Mouse (Mus musculus): ENCODE data around the gene Uxt. TPM values are rescaled to one million over a fixed set of nuclear protein-coding genes. Genes with fewer than 3 reads are reported as not detected.

The Uxt gene
- total RNA-seq (2014; fragmentation: Nextera tagmentation): 52.4 and 85.8 TPM in 2 replicates
- total RNA-seq (2017): 37.4 and 47.4 TPM in 2 replicates

DNA sequence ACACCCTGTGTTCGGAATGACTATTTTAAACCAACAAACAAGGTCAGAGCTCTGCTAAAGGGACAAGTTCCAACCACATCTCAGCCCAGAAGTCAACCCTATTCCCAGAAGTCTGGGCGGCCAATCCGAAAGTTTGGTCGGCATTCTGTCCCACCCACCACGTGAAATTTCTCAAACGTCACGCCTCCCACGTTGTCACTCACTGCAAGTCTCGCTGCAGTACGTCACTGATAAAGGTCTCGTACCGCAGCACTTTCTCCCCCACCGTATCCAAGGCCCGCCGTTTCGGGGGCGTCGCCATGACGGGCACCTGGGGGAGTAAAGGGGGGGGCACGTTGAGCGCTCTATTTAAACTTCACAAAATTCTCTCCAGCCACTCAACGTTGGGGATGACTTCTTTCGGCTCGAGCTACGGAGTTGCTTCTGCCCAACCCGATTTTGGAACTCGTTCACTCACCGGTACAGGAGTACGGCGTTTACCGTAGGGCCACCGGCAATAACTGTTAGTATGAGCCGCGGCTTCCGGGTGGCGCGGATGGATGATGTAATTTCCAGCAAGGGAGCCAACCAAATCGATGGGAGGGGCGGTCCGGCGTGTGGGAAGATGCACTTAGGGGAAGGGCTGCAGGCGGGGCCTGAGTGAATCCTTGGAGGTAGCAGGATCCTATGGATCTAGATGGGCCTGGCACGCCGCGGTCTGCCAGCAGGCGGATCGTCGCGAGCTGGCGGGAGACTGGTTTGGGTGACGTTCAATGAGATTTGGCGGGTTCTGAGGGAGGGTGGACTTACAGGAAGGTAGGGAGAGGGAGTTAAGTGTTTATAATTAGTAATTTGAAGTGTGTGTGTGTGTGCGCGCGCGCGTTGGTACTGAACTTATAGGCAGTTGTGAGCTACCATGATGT lies at the start of gene Uxt:
Gene Uxt (minus strand): TSS at position 541 of the 902 bp plus-strand sequence.
- ATAC-seq (replicated peaks; ENCODE audit: poor library complexity, severe bottlenecking): peak; percentile 99

DNA sequence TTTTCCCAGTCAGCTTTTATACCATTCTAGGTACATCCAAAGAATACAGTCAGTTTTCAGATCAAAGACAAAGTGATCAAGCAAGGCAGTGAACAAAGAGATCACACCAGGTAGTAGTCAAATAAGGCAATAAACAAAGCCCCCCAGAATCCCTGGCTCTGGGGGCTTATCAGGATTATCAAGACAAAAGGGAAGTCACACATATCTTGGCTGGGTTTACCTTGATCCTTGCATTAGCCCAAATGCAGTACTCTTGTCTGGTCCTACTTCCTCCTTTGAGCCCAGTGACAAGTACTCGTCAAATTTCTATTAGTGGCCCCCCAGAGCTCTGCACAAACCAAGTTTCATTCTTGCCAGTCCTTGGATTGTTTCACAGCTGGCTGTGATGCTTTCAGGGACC lies 19.1 kb upstream of the Uxt start:
- no peak for ATAC-seq (replicated peaks; ENCODE audit: poor library complexity, severe bottlenecking)

DNA sequence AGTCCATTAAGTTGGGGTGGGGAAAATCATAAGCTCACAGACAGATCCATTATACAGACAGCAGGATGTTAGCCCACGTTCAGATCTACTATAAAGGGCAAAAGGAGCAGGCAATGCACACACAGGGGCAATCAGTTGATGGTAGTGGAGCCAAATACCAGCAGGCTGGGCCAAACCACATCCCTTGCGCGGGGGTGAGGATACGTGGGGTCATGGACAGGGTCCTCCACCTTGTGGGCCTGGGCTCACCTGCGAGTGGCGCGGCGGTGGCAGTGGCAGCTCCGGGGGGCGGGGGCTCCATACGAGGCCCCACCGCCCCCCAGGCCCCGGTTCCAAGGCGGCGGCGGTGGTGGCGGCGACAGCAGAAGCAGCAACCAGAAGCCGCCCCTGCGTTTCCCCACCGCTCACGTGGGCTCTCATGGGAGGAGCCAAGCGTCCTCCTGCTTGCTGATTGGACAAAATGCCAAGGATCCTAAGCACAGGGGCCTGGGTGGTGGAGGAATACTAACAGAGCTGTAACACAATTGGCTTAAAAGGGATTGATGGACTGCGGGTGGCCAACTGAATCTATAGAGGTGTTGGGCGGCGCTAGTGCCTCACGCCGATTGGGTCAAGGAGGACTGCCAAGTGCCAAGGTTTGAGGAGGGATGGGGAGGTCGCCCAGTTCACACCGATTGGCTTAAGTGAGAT lies 11.5 kb downstream of the Uxt start, which contains the start of gene Elk1:
Gene Elk1 (minus strand): TSS at position 418 of the 690 bp plus-strand sequence.
- ATAC-seq (replicated peaks; ENCODE audit: poor library complexity, severe bottlenecking): peak; percentile 97

DNA sequence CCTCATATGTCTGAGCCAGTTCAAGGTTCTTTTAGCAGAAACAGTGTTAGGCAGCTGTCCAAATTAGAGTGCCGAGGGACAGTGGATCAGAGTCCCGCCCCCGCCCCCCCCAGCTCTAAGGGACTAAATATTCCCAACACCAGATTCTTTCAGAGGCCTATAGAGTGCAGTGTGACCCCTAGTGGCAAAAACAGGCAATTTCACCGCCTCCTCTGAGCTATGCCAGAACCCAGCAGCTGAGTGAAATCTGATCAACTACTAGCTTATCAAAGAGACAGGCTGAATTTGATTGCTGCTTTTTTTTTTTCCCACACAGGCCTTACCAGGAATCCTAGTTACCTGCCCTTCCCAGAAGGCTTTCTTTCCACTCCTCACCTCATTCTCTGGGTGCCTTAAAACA lies 15.8 kb downstream of the Uxt start:
- peak; percentile 36; the same call in 1 of the 2 replicates for ATAC-seq (replicated peaks; ENCODE audit: poor library complexity, severe bottlenecking)

DNA sequence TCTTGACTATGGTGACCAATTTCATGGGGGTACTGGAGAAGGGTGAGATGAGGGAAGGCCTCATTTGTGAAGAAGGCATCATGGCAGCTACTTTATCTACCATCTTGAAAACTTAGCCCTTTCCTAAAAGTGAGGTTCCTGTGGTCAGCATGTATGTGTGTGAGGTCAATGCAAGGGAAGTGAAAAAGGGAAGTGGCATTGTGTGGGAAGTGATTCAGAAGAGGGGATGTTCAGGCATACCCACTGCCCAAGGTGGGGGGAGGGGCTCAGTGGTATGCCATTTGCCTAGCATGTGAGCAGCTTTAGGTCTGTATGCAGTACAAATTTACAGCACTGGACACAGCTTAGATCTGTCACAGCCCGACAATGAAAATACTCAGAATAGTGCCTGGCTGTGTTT lies 29.9 kb downstream of the Uxt start:
- peak; percentile 85 for ATAC-seq (replicated peaks; ENCODE audit: poor library complexity, severe bottlenecking)

DNA sequence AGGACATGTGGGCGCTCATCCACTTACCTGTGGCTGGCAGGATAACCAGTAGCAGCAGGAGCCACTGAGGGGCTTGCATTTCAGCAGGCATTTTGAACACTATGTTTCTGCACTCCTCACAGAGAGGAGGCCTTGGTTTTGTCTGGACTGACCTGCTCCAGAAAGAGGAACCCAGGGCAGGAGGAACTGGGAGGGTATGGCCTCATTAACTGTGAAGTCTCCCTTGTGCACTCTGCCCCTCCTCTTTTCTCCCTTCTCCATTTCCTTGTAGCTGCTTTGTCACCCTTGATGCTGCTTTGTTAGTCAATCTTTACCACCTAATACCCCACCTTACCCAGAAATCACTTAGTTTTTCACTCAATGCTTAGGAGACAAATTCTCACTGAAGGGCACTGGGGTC lies 30.5 kb downstream of the Uxt start, which contains the start of gene Cfp:
Gene Cfp (minus strand): TSS at position 192 of the 400 bp plus-strand sequence.
- peak; percentile 85 for ATAC-seq (replicated peaks; ENCODE audit: poor library complexity, severe bottlenecking)

DNA sequence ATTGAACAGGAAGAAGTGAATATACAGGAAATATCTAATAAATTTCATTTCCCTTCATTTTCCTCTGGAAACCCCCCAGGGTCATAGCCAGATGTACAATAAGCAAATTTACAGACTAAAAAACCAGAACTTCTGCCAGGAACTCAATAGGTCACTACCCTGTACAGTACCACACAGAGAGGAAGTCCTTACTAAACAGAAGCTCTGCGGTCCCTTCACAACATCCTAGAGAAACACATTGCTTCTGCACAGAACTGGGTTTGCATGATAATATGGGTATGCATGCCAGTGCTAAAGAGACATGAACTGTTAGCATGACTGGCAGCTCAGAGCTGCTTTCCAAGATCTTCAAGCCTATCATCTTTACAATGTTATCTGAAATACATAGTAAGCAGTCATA lies 32.0 kb downstream of the Uxt start:
- peak; percentile 52 for ATAC-seq (replicated peaks; ENCODE audit: poor library complexity, severe bottlenecking)

DNA sequence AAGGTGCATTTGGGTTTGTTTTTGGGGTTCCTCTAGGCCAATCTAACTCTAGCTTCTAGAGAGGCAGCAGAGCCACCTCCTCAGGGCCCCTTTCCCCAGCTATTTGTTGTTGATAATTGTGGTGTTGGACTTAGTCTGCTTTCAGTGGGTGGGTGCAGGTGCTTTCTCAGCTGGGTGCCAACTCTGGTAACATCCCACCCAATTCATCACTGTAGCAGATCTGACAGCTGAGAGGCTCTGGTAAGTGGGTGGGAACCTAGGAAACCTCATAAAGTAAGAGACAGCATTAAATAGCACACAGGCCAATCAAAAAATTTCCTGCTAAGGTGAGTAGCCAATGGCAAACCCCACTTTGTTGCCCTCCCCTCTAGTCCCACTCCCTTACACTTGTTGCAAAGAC lies 36.8 kb downstream of the Uxt start:
- no peak for ATAC-seq (replicated peaks; ENCODE audit: poor library complexity, severe bottlenecking)

DNA sequence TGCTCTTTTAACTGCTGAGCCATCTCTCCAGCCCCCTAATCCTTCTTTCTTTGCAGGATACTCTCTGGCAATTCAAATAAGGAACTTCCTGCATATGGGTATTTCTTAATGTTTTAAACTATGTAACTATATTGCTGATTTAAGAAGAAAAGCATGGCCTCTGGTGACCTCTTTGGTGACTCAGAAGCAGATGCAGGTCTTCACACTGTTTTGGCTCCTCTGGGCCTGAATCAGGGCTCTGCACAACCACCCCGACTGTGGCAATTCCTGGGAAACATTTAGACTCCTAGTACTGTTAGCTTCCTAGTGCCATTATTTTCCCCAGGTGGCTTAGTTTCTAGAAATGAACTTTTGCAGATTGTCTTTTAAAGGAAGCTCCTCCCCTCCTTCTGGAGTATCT lies 38.3 kb downstream of the Uxt start:
- ATAC-seq (replicated peaks; ENCODE audit: poor library complexity, severe bottlenecking): no peak

DNA sequence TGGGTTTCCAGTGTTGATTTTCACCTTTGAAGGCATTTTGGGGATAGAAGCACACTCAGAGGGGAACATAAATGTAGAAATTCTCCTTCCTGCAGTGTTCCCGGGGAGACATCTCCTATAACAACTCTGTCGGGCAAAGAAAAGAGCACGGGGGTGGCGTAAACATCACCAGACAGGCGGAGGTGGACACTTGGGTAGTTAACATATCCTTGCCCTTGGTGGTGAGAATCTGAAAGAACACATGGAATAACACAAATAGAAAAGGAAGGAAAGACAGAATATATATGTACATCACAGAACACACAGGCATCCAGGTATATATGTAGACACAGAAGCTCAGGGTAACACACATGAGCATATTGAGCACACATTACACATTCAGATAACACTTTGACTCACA lies 40.5 kb downstream of the Uxt start:
- ATAC-seq (replicated peaks; ENCODE audit: poor library complexity, severe bottlenecking): no peak

DNA sequence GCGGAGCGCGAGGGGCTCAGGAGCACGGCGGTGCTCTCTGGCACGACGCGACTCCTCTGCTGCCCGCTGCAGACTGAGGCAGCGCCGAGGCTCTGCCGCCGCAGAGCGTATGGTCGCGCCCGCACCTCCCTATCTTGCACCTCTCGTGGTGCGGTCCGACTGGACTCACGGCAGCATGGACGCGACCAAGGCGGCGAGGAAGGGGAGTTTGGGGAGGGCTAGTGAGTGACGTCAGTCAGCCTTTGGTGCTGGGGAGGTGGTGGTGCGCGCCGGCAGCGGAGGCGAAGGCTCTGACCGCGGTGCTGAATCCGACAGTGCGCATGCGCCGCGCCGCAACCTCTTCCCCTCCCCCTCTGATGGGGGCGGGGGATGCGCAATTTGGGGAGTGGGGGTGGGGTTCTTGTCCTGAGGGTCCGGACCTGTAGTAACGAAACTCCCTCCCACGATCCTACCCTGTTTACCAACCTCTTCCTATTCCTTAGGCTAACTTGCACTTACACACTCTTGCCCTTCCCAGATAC lies 40.9 kb downstream of the Uxt start, which contains the start of gene Syn1:
Gene Syn1 (minus strand): TSS at position 161 of the 521 bp plus-strand sequence.
- peak; percentile 99 for ATAC-seq (replicated peaks; ENCODE audit: poor library complexity, severe bottlenecking)

DNA sequence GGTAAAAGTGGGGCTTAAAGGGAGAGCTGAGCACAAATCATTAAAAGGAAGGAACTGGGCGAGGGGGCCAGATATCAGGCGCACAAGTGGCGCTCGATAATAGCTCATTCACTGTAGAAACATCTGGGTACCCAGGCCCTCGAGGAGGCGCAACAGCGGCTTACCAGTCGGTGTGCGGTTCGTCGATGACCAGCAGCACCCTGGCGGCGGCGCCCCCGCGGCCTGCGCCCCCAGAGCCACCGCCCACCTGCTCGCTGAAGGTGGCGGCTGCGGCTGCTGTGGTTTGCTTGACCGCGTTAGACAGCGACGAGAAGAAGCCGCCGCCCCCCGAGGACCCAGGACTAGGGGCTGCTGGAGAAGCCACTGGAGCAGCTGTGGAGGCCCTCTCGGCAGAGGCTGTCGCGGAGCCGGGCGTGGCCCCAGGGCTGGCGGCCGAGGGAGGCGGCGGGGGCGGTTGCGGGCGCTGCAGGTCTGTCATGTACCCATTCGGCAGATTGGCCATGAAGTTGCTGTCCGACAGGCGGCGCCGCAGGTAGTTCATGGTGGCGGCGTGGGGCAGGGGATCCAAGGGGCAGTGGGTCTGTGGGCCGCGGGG lies 41.5 kb downstream of the Uxt start:
- ATAC-seq (replicated peaks; ENCODE audit: poor library complexity, severe bottlenecking): peak; percentile 14; the same call in 1 of the 2 replicates

DNA sequence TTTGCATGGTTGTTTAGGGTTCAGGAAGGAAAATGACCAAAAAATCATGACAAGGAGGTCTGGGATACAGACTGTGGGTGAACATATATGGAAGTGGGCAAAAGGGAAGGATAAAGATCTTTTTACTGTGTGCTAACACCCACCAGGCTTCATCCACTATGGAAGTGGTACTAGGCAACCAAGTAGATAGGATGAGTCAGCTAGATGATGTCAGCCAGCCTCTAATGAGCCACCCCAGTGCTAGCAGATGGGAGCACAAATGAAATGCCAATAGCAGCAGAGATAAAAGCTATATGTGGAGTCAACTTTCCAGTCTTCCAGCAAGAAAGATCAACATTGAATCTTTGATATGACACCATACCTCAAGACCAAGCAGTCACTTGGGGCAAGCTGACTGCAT lies 46.7 kb downstream of the Uxt start:
- no peak for ATAC-seq (replicated peaks; ENCODE audit: poor library complexity, severe bottlenecking)

DNA sequence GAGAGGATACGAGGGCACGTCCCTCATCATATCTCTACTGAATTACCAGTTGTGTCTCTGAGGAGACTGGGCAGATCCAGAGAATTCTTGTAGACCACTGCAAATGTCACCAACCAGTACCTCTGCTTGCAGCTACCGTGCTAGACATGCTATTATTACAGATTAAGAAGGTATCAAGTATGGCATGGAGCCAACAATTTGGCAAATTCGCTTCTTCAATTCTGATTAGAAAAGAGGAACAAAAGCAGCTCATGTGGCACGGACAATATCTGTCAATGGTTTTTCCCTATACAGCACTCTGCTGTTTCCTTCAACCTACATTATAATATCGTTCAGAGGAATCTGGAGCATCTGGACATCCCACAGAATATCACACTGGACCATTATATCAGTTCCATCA lies 48.1 kb downstream of the Uxt start:
- no peak for ATAC-seq (replicated peaks; ENCODE audit: poor library complexity, severe bottlenecking)

DNA sequence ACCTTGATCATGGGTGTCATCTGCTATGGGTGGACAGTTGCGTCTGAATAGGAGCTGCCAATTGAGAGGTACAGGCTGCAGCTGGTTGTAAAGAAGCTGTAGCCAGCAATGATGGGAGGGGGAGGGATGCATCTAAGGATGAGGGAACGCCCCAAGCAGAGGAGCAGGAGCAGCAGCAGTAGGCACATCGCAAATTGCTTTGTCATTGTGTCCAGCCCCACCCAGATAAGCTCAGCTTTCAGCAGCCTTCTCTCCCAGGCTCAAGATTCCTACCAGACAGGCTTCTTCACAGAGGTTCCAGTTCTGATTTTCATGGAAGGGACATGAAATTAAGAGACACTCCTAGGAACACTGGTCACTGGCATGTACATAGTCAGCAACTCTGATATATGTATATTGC lies 51.7 kb downstream of the Uxt start:
- ATAC-seq (replicated peaks; ENCODE audit: poor library complexity, severe bottlenecking): no peak

Other genes with a start within 250 kb of the Uxt start
- gene Araf, start 164.2 kb downstream of the Uxt start, total RNA-seq (2014; fragmentation: Nextera tagmentation): 82.8 and 114 TPM in 2 replicates
- gene Araf, start 164.2 kb downstream of the Uxt start, total RNA-seq (2017): 40.8 and 43.3 TPM in 2 replicates
- not detected in 2 replicates for gene Timp1, start 91.9 kb downstream of the Uxt start, total RNA-seq (2014; fragmentation: Nextera tagmentation)
- gene Timp1, start 91.9 kb downstream of the Uxt start, total RNA-seq (2017): not detected in 2 replicates
- gene Syn1, start 41.0 kb downstream of the Uxt start, total RNA-seq (2014; fragmentation: Nextera tagmentation): not detected in 2 replicates
- not detected in 2 replicates for gene Syn1, start 41.0 kb downstream of the Uxt start, total RNA-seq (2017)
- gene Cfp, start 30.5 kb downstream of the Uxt start, total RNA-seq (2014; fragmentation: Nextera tagmentation): 46.8 and 65.6 TPM in 2 replicates
- 30.8 and 33.2 TPM in 2 replicates for gene Cfp, start 30.5 kb downstream of the Uxt start, total RNA-seq (2017)
- 6.5 and 11.1 TPM in 2 replicates for gene Elk1, start 11.4 kb downstream of the Uxt start, total RNA-seq (2014; fragmentation: Nextera tagmentation)
- 2.7 and 3.3 TPM in 2 replicates for gene Elk1, start 11.4 kb downstream of the Uxt start, total RNA-seq (2017)
- gene Zfp182, start 100.3 kb upstream of the Uxt start, total RNA-seq (2014; fragmentation: Nextera tagmentation): 19.2 and 23.4 TPM in 2 replicates
- gene Zfp182, start 100.3 kb upstream of the Uxt start, total RNA-seq (2017): 11.0 and 15.4 TPM in 2 replicates
- not detected in 2 replicates for gene Spaca5, start 106.4 kb upstream of the Uxt start, total RNA-seq (2014; fragmentation: Nextera tagmentation)
- gene Spaca5, start 106.4 kb upstream of the Uxt start, total RNA-seq (2017): not detected in 2 replicates
- gene Zfp300, start 127.5 kb upstream of the Uxt start, total RNA-seq (2014; fragmentation: Nextera tagmentation): not detected in 2 replicates
- gene Zfp300, start 127.5 kb upstream of the Uxt start, total RNA-seq (2017): 0.73 and 1.3 TPM in 2 replicates
- not detected in 2 replicates for gene Ssxa1, start 153.8 kb upstream of the Uxt start, total RNA-seq (2014; fragmentation: Nextera tagmentation)
- not detected in 2 replicates for gene Ssxa1, start 153.8 kb upstream of the Uxt start, total RNA-seq (2017)
- not detected in 2 replicates for gene Gm21876, start 213.6 kb upstream of the Uxt start, total RNA-seq (2014; fragmentation: Nextera tagmentation)
- gene Gm21876, start 213.6 kb upstream of the Uxt start, total RNA-seq (2017): not detected in 2 replicates

Data from granulocyte monocyte progenitor cell, adult 5-6 weeks (primary cell).